Mouse (Mus musculus): ENCODE data around the gene Lad1. TPM values are rescaled to one million over a fixed set of nuclear protein-coding genes. Genes with fewer than 3 reads are reported as not detected.
A peak's percentile ranks its signal among the peaks of the same experiment; 100 is the strongest.

The Lad1 gene
- polyA plus RNA-seq, 1 experiment from 2014 or later, result 0.16 TPM

GRCm38 (mm10) chr1:135788708-135789107 lies 29.7 kb upstream of the Lad1 start:
- WGBS (ENCODE audit: insufficient replicate concordance), result 6% methylated on average over 10 of the region's 10 CpGs
- no peak overlapping the region for H3K27ac ChIP-seq
- 0 out of 2 replicates have a peak, but pooled peaks have one; percentile 39 for ATAC-seq (ENCODE audit: low read depth)

GRCm38 (mm10) chr1:135789815-135790214 lies 28.6 kb upstream of the Lad1 start:
- no peak for ATAC-seq (ENCODE audit: low read depth)
- no peaks in the 10 kb centered on the region for H3K36me3 ChIP-seq
- H3K27me3 ChIP-seq, result peaks cover 25% of the 10 kb centered on the region
- no peak overlapping the region for H3K9ac ChIP-seq
- WGBS (ENCODE audit: insufficient replicate concordance), result 11% methylated on average over 5 of the region's 5 CpGs
- peak; percentile 68 for DNase-seq
- no peak overlapping the region for H3K4me2 ChIP-seq
- H3K9me3 ChIP-seq (replicated peaks), result no peaks in the 10 kb centered on the region
- peaks cover 35% of the 10 kb centered on the region for H3K4me1 ChIP-seq (replicated peaks)
- H3K4me3 ChIP-seq (replicated peaks), result no peak overlapping the region
- no peak overlapping the region for H3K27ac ChIP-seq

More at GRCm38 (mm10) chr1:135788708-135789107, 29.7 kb upstream of the Lad1 start:
- Histone ChIP-seq H3K4me2 (peak overlapping the region; percentile 11; the same call in 1 of the 2 replicates), H3K4me1 (replicated peaks) (peaks cover 24% of the 10 kb centered on the region), H3K9ac (no peak overlapping the region), H3K27me3 (peaks cover 14% of the 10 kb centered on the region), H3K36me3 (no peaks in the 10 kb centered on the region), H3K9me3 (replicated peaks) (no peaks in the 10 kb centered on the region), H3K4me3 (replicated peaks) (no peak overlapping the region)
- DNase-seq, result peak; percentile 54

- H3K9ac ChIP-seq, result no peak overlapping the region
- no peaks in the 10 kb centered on the region for H3K9me3 ChIP-seq (replicated peaks)
- 61% methylated on average over 13 of the region's 13 CpGs for WGBS (ENCODE audit: insufficient replicate concordance)
- H3K27me3 ChIP-seq, result peaks cover 45% of the 10 kb centered on the region
- H3K4me1 ChIP-seq (replicated peaks), result peaks cover 38% of the 10 kb centered on the region
- no peaks in the 10 kb centered on the region for H3K36me3 ChIP-seq
- ATAC-seq (ENCODE audit: low read depth), result no peak
- no peak overlapping the region for H3K27ac ChIP-seq
- no peak for DNase-seq
- H3K4me2 ChIP-seq, result no peak overlapping the region
- H3K4me3 ChIP-seq (replicated peaks), result no peak overlapping the region
Measured at GRCm38 (mm10) chr1:135792143-135792939, 26.1 kb upstream of the Lad1 start.

GRCm38 (mm10) chr1:135793370-135794215 lies 24.8 kb upstream of the Lad1 start:
- H3K4me3 ChIP-seq (replicated peaks), result peak overlapping the region; percentile 24
- WGBS (ENCODE audit: insufficient replicate concordance), result 8% methylated on average over 27 of the region's 27 CpGs
- ATAC-seq (ENCODE audit: low read depth), result no peak
- peak overlapping the region; percentile 52 for H3K4me2 ChIP-seq
- no peaks in the 10 kb centered on the region for H3K9me3 ChIP-seq (replicated peaks)
- H3K36me3 ChIP-seq, result no peaks in the 10 kb centered on the region
- peak overlapping the region; percentile 13; the same call in 1 of the 2 replicates for H3K9ac ChIP-seq
- H3K27ac ChIP-seq, result no peak overlapping the region
- H3K27me3 ChIP-seq, result peaks cover 45% of the 10 kb centered on the region
- no peak for DNase-seq
- peaks cover 32% of the 10 kb centered on the region for H3K4me1 ChIP-seq (replicated peaks)

GRCm38 (mm10) chr1:135794216-135795134 lies 23.9 kb upstream of the Lad1 start:
- peak; percentile 45; the same call in 1 of the 2 replicates for ATAC-seq (ENCODE audit: low read depth)
- 13% methylated on average over 20 of the region's 20 CpGs for WGBS (ENCODE audit: insufficient replicate concordance)
- no peak for DNase-seq
- Histone ChIP-seq H3K4me2 (peak overlapping the region; percentile 52), H3K4me3 (replicated peaks) (peak overlapping the region; percentile 24), H3K27ac (no peak overlapping the region), H3K36me3 (no peaks in the 10 kb centered on the region), H3K9me3 (replicated peaks) (no peaks in the 10 kb centered on the region), H3K9ac (no peak overlapping the region), H3K4me1 (replicated peaks) (peaks cover 30% of the 10 kb centered on the region), H3K27me3 (peaks cover 45% of the 10 kb centered on the region)

- 55% methylated on average over 1 of the region's 1 CpGs for WGBS (ENCODE audit: insufficient replicate concordance)
- Histone ChIP-seq H3K36me3 (no peaks in the 10 kb centered on the region), H3K4me2 (no peak overlapping the region), H3K27me3 (peaks cover 34% of the 10 kb centered on the region), H3K27ac (no peak overlapping the region), H3K4me3 (replicated peaks) (no peak overlapping the region), H3K4me1 (replicated peaks) (peaks cover 41% of the 10 kb centered on the region), H3K9ac (no peak overlapping the region), H3K9me3 (replicated peaks) (no peaks in the 10 kb centered on the region)
- ATAC-seq (ENCODE audit: low read depth) (no peak), DNase-seq (no peak)
Measured at GRCm38 (mm10) chr1:135798492-135798891, 19.9 kb upstream of the Lad1 start.

- peaks cover 34% of the 10 kb centered on the region for H3K4me1 ChIP-seq (replicated peaks)
- H3K9ac ChIP-seq, result no peak overlapping the region
- ATAC-seq (ENCODE audit: low read depth) (no peak), DNase-seq (no peak)
- no peak overlapping the region for H3K4me2 ChIP-seq
- WGBS (ENCODE audit: insufficient replicate concordance), result 21% methylated on average over 8 of the region's 8 CpGs
- peaks cover 27% of the 10 kb centered on the region for H3K27me3 ChIP-seq
- H3K27ac ChIP-seq, result no peak overlapping the region
- no peaks in the 10 kb centered on the region for H3K36me3 ChIP-seq
- no peaks in the 10 kb centered on the region for H3K9me3 ChIP-seq (replicated peaks)
- H3K4me3 ChIP-seq (replicated peaks), result no peak overlapping the region
Measured at GRCm38 (mm10) chr1:135799109-135799627, 19.2 kb upstream of the Lad1 start.

GRCm38 (mm10) chr1:135800192-135800950 lies 18.0 kb upstream of the Lad1 start:
- Histone ChIP-seq H3K27me3 (peaks cover 16% of the 10 kb centered on the region), H3K27ac (no peak overlapping the region), H3K36me3 (no peaks in the 10 kb centered on the region), H3K4me2 (no peak overlapping the region), H3K4me3 (replicated peaks) (no peak overlapping the region), H3K9ac (no peak overlapping the region), H3K4me1 (replicated peaks) (peaks cover 25% of the 10 kb centered on the region), H3K9me3 (replicated peaks) (no peaks in the 10 kb centered on the region)
- ATAC-seq (ENCODE audit: low read depth) (peak; percentile 54; the same call in 1 of the 2 replicates), DNase-seq (no peak)
- 26% methylated on average over 8 of the region's 8 CpGs for WGBS (ENCODE audit: insufficient replicate concordance)

GRCm38 (mm10) chr1:135807546-135807945 lies 10.9 kb upstream of the Lad1 start:
- Histone ChIP-seq H3K4me2 (no peak overlapping the region), H3K27ac (no peak overlapping the region), H3K4me3 (replicated peaks) (no peak overlapping the region), H3K27me3 (peaks cover 1% of the 10 kb centered on the region; the same call in 1 of the 2 replicates), H3K9ac (no peak overlapping the region), H3K4me1 (replicated peaks) (0 out of 2 replicates have a peak, but pooled peaks cover under 1% of the 10 kb centered on the region), H3K9me3 (replicated peaks) (no peaks in the 10 kb centered on the region), H3K36me3 (no peaks in the 10 kb centered on the region)
- ATAC-seq (ENCODE audit: low read depth), result no peak
- 48% methylated on average over 10 of the region's 10 CpGs for WGBS (ENCODE audit: insufficient replicate concordance)
- DNase-seq, result no peak

- Histone ChIP-seq H3K9ac (no peak overlapping the region), H3K4me2 (no peak overlapping the region), H3K4me1 (replicated peaks) (0 out of 2 replicates have a peak, but pooled peaks cover 5% of the 10 kb centered on the region), H3K27ac (no peak overlapping the region), H3K36me3 (no peaks in the 10 kb centered on the region), H3K9me3 (replicated peaks) (no peaks in the 10 kb centered on the region), H3K27me3 (peaks cover 20% of the 10 kb centered on the region; the same call in 1 of the 2 replicates), H3K4me3 (replicated peaks) (no peak overlapping the region)
- WGBS (ENCODE audit: insufficient replicate concordance), result 43% methylated on average over 2 of the region's 2 CpGs
- ATAC-seq (ENCODE audit: low read depth) (no peak), DNase-seq (no peak)
Measured at GRCm38 (mm10) chr1:135810180-135810579, 8.2 kb upstream of the Lad1 start.

Data from liver, embryonic 13.5 days (tissue).